Mouse (Mus musculus): ENCODE data around the gene Aco1. TPM values are rescaled to one million over a fixed set of nuclear protein-coding genes. Genes with fewer than 3 reads are reported as not detected.

Aco1 gene
- total RNA-seq, 2 experiments from 2014 or later, result 6.7 TPM

GRCm38 (mm10) chr4:40156582-40157499, 14.0 kb downstream of the Aco1 start:
- ATAC-seq (replicated peaks; ENCODE audit: low FRiP score, poor library complexity, severe bottlenecking), result no peak

- no peak for ATAC-seq (replicated peaks; ENCODE audit: low FRiP score, poor library complexity, severe bottlenecking)
Observed at GRCm38 (mm10) chr4:40157500-40158223, 14.8 kb downstream of the Aco1 start.

DNA sequence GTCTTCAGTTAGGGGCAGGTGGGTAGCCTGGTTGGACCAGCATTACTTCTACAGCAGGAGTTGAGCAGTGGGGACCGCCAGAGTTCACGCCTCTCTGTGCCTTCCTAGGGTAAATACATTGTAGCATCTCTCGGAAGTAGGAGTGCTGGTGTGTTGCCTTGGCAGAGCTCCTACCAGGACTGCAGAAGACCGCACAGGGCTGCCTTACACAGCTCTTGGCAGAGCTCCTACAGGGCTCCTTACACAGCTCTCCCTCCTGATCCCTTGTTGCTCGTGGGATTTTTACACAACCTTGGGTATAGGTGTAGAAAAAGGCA, 15.3 kb downstream of the Aco1 start:
- no peak for ATAC-seq (replicated peaks; ENCODE audit: low FRiP score, poor library complexity, severe bottlenecking)

DNA sequence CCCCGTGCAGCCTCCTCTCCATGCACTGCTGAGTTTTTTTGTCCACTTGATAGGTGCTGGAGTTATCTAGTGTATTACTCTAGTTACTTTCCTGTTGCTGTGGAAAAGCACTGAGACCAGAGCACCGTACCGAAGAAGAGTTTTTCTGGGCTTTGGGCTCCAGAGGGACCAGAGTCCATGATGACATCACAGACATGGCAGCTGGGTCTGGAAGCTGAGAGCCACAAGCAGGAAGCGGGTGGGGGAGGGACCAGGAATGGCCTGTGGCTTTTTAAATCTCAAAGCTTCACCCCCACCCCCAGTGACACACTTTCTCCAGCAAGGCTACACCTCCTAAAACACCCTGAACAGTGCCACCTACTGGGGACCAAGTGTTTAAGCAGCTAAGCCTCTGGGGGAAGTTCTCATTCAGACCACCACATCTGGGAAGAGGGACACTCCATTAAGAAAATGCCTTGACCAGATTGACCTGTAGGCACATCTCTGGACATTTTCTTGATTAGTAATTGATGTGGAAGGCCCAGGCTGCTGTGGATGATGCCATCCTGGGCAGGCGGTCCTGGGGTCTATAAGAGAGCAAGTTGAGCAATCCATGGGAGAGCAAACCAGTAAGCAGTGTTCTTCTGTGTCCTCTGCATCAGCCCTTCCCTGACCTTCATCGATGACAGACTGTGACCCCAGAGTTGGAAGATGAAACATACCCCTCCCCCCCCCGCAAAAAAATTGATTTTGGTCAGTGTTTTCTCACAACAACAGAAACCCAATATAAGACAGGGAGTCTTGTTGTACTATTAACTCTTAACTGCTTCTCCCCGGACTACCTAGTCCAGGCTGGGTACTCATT, 17.9 kb downstream of the Aco1 start:
- no peak for ATAC-seq (replicated peaks; ENCODE audit: low FRiP score, poor library complexity, severe bottlenecking)

DNA sequence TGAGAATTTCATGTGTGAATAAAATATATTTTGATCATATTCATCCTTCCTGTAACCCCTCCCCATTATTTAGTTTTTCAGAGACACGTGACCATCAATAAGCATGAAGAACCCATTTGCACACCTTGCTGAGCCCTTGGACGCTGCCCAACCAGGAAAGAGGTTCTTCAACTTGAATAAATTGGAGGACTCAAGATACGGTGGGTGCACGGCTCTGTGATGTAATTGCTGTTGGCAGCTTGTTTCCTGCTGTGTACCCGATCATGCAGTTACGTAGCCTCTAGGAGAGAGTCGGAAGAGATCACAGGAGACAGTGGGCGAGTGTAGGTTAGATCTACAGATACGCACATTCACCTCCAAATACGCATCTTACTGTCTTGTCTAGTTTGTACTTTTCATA, 20.8 kb downstream of the Aco1 start:
- no peak for ATAC-seq (replicated peaks; ENCODE audit: low FRiP score, poor library complexity, severe bottlenecking)

- ATAC-seq (replicated peaks; ENCODE audit: low FRiP score, poor library complexity, severe bottlenecking), result no peak
Observed at GRCm38 (mm10) chr4:40171477-40171876, 28.6 kb downstream of the Aco1 start.

- ATAC-seq (replicated peaks; ENCODE audit: low FRiP score, poor library complexity, severe bottlenecking), result no peak
Observed at GRCm38 (mm10) chr4:40172336-40172735, 29.5 kb downstream of the Aco1 start.

GRCm38 (mm10) chr4:40174321-40174720, 31.4 kb downstream of the Aco1 start:
- ATAC-seq (replicated peaks; ENCODE audit: low FRiP score, poor library complexity, severe bottlenecking), result no peak

DNA sequence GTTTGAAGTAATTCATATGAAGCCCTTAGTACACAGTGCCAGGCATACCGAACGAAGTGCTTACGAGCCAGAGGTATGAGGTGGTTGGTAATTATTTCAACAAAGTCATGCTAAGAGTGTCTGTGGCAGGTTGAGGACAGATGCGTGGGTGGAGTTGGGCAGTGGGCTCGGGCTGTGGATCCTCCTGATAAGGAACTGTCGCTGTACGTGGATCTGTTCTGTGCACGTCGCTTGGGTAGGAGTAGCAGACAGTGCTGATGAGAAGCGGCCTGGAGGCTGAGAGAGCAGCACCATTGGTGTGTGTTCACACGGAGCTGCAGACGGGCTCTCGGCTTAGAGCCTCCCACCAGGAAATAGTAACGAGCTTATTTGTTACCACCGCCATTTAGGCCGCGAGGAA, 35.7 kb downstream of the Aco1 start:
- no peak for ATAC-seq (replicated peaks; ENCODE audit: low FRiP score, poor library complexity, severe bottlenecking)

DNA sequence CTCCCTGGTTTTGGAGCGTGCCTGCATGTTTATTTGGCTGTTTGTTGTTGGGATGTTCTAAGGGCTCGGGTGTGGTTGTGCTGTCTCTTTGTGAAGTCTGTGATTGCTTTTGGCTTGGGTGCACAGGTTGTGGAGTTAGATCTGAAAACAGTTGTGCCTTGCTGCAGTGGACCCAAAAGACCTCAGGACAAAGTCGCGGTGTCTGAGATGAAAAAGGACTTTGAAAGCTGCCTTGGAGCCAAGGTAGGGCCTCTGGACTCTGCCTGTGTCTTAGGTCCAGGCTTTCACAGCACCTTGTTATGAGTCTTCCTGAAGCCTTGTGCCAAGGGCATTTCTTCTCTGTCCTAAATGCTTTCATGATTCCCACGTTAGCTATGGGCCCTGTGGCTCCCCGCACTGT, 37.2 kb downstream of the Aco1 start:
- no peak for ATAC-seq (replicated peaks; ENCODE audit: low FRiP score, poor library complexity, severe bottlenecking)

DNA sequence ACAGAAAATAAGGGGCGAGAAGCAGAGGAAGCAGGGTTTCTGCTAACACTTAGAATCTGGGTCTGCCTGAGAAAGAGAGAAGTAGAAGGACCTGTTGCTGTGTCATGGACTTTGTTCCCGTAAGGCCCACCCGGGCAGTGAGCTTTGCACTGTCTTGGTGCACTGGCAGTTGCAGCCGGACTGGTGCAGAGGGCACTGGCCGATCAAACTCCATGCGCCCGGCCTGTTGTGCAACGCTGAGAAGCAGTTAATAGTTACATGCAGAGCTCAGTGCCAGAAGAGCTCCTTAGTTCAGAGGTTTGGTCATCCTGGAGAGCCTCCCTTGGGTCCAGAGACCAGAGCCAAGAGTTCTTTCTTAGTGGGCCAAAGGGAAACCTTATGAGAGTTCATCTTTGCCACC, 38.8 kb downstream of the Aco1 start:
- no peak for ATAC-seq (replicated peaks; ENCODE audit: low FRiP score, poor library complexity, severe bottlenecking)

- ATAC-seq (replicated peaks; ENCODE audit: low FRiP score, poor library complexity, severe bottlenecking), result peak; percentile 84; the same call in 1 of the 2 replicates
Observed at GRCm38 (mm10) chr4:40182651-40183320, 39.9 kb downstream of the Aco1 start.

- ATAC-seq (replicated peaks; ENCODE audit: low FRiP score, poor library complexity, severe bottlenecking), result no peak
Observed at GRCm38 (mm10) chr4:40183781-40184180, 40.9 kb downstream of the Aco1 start.

- ATAC-seq (replicated peaks; ENCODE audit: low FRiP score, poor library complexity, severe bottlenecking), result no peak
Observed at GRCm38 (mm10) chr4:40184470-40184869, 41.6 kb downstream of the Aco1 start.

GRCm38 (mm10) chr4:40187956-40188355, 45.1 kb downstream of the Aco1 start:
- ATAC-seq (replicated peaks; ENCODE audit: low FRiP score, poor library complexity, severe bottlenecking), result no peak

DNA sequence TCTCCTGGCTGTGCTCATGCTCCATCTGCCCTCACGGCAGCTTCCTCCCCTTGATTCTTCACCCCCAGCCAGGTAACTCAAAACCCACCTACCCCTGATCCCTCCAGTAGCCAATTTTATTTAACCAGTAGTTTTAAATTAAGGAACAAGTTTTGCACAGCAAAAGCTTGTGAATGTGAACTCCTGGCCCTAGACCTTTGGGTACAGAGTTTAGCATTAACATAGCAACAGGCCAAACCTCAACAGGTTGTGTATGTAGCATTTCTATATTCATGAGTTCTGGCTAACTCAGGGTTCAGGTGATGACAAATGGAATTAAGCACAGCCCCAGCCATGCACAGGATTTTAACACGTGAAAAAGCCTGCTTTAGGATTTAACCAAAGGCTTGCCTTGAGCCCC, 49.4 kb downstream of the Aco1 start:
- ATAC-seq (replicated peaks; ENCODE audit: low FRiP score, poor library complexity, severe bottlenecking), result no peak

GRCm38 (mm10) chr4:40193461-40193860, 50.6 kb downstream of the Aco1 start:
- ATAC-seq (replicated peaks; ENCODE audit: low FRiP score, poor library complexity, severe bottlenecking), result no peak

DNA sequence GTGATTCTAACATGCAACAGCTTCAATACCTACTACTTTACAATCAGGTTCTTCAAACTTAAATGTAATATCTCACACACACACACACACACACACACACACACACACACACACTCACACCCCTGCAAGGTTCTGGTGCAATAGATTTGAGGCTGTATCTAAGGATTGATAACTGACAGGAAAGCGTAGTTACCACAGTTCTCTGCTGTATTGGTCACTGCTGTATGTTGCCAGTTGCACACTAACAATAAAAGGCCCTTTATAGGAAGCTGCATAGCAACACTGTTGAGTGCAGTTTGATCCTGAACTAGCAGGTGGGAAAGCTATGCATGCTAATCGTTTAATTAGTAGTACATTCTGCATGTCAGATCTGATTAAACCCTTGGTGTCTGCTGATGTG, 52.5 kb downstream of the Aco1 start:
- no peak for ATAC-seq (replicated peaks; ENCODE audit: low FRiP score, poor library complexity, severe bottlenecking)

- no peak for ATAC-seq (replicated peaks; ENCODE audit: low FRiP score, poor library complexity, severe bottlenecking)
Observed at GRCm38 (mm10) chr4:40202205-40202604, 59.3 kb downstream of the Aco1 start.

DNA sequence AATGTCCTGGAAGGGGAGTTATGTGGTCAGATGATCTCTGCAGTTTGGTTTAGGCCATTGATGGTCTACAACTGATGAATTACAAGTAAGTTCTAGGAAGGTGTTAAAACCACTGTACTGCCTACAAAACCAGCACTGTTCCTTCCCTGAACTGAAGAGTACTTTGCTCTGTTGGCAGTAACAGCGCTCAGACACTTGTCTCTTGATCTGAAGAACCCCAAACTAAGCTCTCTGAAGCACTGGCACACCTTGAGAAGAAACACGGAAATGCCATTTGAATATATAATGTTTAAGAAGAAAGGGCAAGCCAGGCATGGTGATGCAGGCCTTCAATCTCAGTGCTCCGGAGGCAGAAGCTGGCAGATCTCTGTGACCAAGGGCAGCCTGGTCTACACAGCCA, 61.5 kb downstream of the Aco1 start:
- no peak for ATAC-seq (replicated peaks; ENCODE audit: low FRiP score, poor library complexity, severe bottlenecking)

All from erythroblast, adult 5-6 weeks (primary cell).